Mouse (Mus musculus) gastrocnemius, postnatal 10 days (tissue): ENCODE results near the gene Dcun1d3. TPM values are rescaled to one million over a fixed set of nuclear protein-coding genes. Genes with fewer than 3 reads are reported as not detected.

ENCODE experiments used
- DNase-seq: peaks from one replicate; pipeline ENCODE4 v3.0.0; 2021; ENCODE audit warnings: mixed read lengths
- total RNA-seq, 2 experiments: library from RNA; stranded (reverse); gene quantifications; 2 replicates each; pipeline ENCODE4 v1.2.3; 2021

Gene Dcun1d3
- total RNA-seq, 2 experiments from 2014 or later = 12.0 to 14.6 TPM

DNA sequence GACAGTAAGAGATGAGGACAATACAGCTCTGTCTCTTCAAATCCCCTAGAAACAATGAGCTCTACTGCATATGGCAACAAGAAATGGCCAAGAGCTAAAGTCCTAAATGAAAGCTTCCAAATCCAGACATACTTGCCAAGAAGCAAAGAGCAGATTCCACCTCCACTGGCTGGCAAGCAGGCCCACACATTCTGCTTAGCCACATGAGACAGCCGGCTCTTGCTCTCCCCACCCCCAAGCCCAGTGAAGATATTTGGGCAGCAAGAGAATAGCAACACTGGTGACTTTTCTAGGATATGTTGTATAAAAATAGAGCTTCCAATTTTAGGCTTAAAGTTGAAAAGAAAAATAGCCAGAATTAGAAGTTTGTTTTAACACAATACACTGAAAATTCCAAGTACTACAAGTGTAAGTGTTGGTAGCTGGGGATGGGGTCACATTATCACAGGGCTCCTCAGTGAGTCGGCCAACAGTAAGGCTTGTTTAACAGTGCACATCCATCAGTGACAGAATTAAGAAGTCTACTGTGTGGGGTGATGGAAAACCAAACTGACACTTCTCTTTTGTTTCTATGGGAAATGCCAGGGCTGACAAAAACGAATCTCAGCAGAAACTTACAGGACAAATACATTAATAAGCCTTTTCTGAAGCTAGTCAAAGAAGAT is 20.2 kb downstream of the Dcun1d3 start:
- DNase-seq = no peak

DNA sequence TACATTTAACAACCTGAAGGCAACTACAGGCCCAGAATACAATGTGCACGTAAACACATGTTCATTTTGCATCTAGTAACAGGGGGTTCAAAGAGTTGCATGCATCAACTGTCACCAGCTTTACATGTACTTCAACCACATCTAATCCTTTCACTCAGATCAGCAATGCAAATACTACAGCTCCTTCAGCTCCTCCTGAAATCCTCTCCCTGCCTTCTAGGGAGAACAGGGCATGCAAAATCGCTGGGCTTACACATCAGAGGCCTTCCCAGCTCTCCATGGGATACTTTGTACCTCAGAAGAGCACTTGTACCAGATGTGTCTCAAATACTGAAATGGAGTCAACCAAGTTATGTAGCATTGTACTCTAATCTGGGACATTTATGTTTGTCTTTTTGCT is 23.0 kb downstream of the Dcun1d3 start:
- no peak for DNase-seq

GRCm38 (mm10) chr7:119872204-119872603 is 23.9 kb downstream of the Dcun1d3 start:
- no peak for DNase-seq

- no peak for DNase-seq
Observed at GRCm38 (mm10) chr7:119866136-119866535, 30.0 kb downstream of the Dcun1d3 start.

DNA sequence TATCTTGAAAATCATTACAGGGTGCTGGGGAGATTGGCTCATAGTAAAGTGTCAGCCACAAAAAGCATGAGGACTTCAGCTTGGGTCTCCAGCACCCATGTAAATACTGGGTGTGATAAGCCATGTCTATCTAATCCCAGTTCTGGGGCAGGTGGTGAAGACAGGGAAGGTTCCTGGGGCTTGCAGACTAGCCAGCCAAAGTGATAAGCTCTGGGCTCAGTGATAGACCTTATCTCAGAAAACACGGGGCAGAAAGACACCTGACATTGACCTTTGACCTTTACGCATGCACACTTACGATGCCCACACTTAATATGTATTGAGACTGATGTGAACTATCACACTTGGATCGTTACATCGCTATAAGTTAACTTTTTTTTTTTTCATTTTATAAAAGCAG is 31.6 kb downstream of the Dcun1d3 start:
- DNase-seq = no peak

GRCm38 (mm10) chr7:119862167-119862566 is 33.9 kb downstream of the Dcun1d3 start:
- DNase-seq = no peak

GRCm38 (mm10) chr7:119861335-119862091 is 34.6 kb downstream of the Dcun1d3 start:
- peak; percentile 10 for DNase-seq

DNA sequence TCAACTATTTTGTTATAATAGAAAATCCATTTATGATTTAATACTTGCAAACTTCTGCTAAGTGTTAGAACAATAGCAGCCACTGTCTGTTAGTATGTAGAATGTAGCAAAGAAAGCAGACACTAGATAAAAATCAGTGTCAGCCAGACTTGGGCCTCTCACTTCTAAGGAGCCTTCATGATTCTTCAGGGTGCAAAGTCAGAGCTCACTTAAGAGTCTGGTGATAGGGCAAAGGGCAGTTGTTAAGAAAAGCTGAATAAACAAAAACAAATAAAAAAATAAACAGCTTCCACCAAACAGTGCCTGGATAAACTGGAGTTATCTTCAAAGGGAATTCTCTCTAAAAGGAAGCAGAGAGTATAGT is 35.1 kb downstream of the Dcun1d3 start:
- no peak for DNase-seq

- DNase-seq = no peak
Observed at GRCm38 (mm10) chr7:119860554-119860953, 35.5 kb downstream of the Dcun1d3 start.

- no peak for DNase-seq
Observed at GRCm38 (mm10) chr7:119860116-119860515, 36.0 kb downstream of the Dcun1d3 start.

- no peak for DNase-seq
Observed at GRCm38 (mm10) chr7:119859476-119859875, 36.6 kb downstream of the Dcun1d3 start.

DNA sequence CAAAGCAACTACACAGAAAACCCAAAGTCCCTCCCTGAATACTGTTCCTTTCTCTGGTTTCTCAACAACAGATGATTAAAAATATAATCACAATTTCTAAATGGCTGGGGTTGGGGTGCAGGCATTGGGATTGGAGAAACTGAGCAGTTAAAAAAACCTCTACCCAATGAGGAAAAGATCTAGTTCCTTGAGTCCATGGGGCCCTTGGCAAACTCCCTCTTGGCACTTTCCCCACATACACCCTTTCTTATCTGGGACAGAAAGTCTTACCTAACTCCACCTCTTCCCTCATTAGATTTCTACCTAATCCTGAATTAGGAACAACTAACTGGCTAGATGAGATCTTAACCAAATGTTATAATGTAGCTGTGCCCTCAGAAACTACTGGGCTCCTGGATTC is 41.1 kb downstream of the Dcun1d3 start:
- DNase-seq = no peak

DNA sequence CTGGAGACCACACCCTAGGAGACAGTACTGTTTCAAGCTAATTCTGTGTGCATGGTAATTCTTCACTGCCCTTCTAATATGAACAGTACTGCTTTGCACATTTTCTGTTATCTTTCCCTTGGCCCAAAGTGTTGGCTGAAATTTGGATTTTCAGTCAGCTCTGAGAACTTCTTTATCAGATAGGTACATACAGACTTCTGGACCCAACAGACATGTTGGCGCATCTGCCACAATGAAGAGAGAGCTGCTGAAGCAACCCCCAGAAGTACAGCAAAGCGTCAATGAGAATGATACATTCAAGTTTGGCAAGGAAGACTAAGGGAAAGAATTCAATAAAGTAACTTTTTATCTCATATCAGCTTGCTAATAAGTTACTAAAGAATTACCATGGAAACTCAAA is 41.7 kb downstream of the Dcun1d3 start:
- no peak for DNase-seq

DNA sequence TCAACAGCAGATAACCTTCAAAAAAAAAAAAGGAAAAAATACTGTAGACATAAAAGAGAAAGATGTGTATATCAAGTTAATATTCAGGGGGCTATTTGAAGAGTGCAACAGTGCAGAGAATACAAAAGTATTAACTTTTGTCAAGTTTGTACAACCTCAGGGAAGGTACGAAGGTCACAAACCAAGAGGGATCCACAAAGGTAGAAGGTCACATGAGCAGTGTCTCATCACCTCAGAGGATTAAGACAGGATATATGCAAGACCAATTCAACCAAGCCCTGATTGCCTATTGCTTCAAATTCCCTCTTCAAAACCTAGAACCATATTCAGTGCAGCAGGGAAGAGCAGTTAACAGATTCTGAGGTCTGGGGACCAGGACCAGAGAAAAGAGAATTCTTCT is 42.9 kb downstream of the Dcun1d3 start:
- no peak for DNase-seq

- DNase-seq = no peak
Observed at GRCm38 (mm10) chr7:119852494-119852893, 43.6 kb downstream of the Dcun1d3 start.

- peak; percentile 5 for DNase-seq
Observed at GRCm38 (mm10) chr7:119850737-119851136, 45.4 kb downstream of the Dcun1d3 start.

- peak; percentile 73 for DNase-seq
Observed at GRCm38 (mm10) chr7:119849096-119849495, 47.0 kb downstream of the Dcun1d3 start.

- no peak for DNase-seq
Observed at GRCm38 (mm10) chr7:119847396-119847795, 48.7 kb downstream of the Dcun1d3 start.

DNA sequence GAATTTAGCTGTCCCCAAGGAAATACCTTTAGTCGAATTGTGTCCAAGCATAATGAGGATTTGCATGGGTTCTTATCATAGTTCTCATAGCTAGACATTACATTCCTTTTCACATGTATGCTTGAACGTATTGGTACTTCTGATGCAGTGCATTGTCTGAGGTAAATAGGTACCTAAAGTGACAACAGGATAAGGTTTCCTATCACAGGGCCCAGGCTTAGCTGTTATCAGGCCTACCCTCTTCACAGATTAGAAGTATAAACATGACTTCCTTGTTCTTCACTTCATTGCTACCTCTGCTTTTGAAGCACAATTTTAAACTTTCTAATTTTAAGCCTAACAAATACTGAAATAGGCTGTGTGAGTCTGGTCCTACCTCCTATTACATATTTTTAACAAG is 50.6 kb downstream of the Dcun1d3 start:
- DNase-seq = no peak

GRCm38 (mm10) chr7:119841820-119842449 is 54.2 kb downstream of the Dcun1d3 start:
- no peak for DNase-seq

DNA sequence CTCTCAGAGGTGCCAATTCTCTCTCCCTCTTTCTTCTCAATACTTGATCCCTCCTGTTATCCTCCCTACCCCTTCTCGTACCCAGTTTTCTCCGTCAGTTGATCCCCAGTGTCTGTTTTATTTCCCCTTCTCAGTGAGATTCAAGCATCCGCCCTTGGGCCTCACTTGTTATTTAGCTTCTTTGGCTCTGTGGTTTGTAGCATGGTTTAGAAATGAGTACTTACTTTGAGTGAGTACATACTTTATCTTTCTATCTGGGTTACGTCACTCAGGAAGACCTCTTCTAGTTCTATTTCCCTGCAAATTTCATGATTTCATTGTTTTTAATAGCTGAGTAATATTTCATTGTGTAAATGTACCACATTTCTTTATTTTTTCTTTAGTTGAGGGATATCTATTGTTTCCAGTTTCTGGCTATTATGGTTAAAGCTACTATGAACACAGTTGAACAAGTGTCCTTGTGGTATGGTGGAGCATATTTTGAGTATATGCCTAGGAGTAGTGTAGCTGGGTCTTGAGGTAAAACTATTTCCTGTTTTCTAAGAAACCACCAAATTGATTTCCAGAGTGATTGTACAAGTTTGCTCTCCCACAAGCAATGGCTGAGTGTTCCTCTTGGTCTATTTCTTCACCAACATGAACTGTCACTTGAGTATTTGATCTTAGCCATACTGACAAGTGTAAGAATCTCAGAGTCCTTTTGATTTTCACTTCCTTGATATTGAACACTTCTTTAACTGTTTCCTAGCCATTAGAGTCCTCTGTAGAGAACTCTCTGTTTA is 59.9 kb downstream of the Dcun1d3 start:
- DNase-seq = no peak

DNA sequence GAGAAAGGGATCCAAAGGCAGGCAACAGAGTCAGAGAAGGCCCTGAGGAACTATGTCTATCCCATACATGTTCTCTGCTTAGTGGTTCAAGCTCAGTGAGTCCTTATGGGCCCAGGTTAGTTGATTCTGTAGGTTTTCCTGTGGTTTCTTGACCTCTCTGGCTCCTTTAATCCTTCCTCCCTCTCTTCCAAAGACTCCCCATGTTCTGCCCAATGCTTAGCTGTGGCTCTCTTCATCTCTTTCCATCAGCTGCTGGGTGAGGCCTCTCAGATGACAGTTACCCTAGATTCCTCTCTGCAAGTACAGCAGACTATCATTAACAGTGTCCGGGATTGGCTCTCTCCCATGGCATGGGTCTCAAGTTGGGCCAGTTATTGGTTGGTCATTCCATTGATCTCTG is 60.7 kb downstream of the Dcun1d3 start:
- no peak for DNase-seq

DNA sequence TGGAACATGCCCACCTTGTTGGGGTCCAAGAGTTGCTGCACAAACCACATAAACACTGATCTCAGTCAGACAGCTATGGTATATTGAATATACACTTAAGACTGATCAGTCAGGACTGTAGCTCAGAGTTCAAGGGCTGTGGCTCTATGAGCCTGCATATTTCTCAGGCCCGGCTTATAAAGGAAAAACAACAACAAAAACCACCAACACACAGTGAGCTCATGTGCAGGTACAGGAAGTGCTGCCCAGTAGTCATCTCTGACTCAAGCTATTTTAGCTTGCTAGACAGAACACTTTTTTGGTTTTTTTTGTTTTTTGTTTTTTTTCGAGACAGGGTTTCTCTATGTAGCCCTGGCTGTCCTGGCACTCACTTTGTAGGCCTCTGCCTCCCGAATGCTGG is 87.4 kb downstream of the Dcun1d3 start:
- DNase-seq = no peak
